Mouse (Mus musculus): ENCODE results near the gene Ascc3.

Ascc3 gene

DNA sequence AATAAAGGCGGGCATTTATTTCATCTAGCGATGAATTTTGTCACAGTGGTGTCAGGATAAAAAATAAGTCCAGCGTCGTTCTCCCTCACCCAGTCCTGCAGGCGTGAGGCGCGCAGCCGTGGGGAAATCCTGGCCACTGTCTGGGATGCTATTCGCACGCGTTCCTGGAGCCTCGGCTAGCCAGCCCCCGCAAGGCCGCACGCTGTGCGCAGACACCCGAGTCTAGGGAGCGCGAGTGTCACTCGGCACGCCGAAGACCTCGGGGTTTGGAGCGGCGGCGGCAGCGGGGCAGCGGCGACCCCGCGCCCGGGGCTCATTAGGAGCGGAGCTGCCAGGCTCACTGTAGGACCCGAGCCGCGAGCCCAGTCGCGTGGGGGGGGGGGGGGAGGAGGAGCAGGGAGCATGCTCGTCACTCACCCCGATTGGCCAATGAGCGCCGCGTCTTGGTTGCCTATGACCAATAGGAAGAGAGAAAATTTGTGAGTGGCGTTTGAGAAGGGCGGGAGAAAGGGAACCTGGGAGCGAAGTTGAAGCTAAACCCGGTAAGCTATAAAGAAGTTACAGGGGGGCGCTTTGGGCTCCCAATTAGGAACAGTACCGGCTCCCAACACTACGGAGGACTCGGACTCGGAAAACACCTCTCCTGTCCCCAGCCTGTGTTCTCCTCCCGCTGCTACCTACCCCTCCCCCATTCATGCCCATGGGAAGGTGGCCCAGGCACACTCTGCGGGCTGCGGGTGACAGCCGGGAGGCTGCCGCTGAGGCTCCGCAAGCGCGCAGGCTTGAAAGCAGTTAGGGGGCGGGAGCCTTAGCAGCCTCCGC lies 301.9 kb downstream of the Ascc3 start, which contains the start of gene Sim1:
Gene Sim1, plus strand, starts transcription at position 585 of the 822 bp plus-strand sequence.
- no peak for DNase-seq (ENCODE audit: low read depth, low spot score)

- DNase-seq (ENCODE audit: low read depth, low spot score) = no peak
Measured at GRCm38 (mm10) chr10:50895091-50895790, 302.8 kb downstream of the Ascc3 start.

DNA sequence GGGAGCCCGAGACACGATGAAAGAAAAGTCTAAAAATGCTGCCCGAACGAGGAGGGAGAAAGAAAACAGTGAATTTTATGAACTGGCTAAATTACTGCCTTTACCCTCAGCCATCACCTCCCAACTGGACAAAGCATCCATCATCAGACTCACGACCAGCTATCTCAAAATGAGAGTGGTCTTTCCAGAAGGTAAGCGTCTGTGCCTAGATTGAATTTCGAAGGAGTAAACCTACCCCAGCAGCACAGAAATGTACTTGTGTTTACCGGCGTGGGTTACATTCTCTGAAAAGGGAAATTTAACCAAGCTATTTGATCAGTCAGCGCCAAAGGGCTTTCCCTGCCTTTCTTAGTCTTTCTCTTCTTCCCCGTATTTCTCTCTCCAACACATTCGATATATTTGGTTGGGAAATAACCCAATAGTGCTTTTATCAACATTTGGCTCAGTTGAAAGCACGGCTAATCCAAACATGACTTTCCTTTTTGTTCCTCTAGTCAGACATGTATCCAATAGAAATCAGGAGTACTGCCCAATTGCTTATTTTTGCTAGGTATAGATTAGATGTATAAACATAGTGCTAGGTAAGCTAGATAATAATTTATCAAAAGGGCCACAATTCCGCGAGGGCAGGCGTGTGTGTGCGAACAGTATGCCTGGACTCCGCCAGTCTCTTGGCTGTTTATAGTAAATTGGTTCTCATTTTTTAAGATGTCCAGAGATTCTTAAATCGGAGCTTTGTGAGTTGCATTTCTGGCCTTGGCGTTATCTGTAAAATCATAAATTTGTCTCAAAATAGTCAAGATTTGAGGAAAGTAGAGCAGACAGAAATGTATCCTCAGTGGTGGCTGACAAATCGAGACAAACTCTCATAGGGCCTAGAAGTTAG lies 303.7 kb downstream of the Ascc3 start:
- DNase-seq (ENCODE audit: low read depth, low spot score) = no peak

GRCm38 (mm10) chr10:50896767-50897390 lies 304.4 kb downstream of the Ascc3 start:
- DNase-seq (ENCODE audit: low read depth, low spot score) = no peak

DNA sequence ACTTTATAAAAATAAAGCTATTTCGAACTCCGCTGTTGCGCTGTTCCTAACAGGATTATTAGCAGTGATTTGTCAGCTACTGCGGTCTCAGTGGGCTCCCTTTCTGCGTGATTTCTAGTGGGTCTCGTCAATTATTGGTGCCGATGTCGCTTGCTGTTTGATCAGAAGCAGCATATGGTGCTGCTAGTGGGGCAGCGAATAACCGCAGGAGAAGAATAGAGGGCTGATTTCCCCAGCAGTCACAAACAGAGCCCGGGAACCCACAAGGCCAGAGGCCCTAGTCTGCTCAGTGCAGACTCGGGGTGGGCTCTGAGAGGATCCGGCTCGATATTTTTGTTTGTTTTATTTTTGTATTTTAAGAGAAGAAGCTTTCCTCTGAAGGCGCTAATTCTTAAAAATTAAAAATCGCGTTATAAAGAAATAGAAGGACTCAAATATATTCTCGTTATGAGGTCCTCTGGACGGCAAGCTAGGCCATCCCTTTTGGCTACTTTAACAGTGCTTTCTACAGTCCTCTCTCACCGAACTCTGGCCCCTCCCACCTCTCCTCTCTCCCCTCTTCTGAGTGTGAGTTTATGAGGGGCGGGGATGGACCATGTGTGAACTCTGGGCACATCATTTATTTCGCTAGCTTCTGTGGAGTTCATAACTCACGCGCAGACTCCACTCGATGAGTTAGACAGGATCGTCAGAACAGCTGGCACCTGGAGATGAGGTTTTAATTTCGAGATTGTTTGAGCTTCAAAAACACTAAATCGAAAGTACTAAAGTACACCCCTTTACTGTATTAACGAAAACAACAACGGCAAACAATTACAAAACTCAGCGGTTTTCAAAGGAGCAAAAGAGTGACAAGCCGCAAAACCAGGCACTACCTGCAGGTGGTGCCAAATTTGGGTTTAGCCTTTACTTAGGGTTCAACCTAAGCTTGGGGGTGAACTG lies 305.3 kb downstream of the Ascc3 start:
- DNase-seq (ENCODE audit: low read depth, low spot score) = no peak

DNA sequence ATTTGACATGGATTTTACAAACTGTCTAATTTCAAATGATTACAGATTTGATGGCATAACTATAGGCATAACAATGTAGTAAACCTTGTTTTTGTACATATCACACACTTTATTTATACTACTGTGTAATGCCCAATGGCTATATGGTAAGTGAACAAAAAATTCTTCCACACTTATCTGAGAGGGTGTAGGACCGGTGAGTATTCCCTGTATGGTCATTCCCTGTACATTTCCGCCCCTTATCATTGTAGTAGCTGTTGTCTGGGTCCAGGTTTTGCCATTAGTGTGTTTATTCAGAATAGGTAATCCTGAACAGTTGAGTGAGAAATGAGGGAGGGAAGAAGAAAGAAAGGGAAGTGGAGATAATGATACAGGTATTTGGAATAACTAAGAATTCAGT lies 306.2 kb downstream of the Ascc3 start:
- no peak for DNase-seq (ENCODE audit: low read depth, low spot score)

DNA sequence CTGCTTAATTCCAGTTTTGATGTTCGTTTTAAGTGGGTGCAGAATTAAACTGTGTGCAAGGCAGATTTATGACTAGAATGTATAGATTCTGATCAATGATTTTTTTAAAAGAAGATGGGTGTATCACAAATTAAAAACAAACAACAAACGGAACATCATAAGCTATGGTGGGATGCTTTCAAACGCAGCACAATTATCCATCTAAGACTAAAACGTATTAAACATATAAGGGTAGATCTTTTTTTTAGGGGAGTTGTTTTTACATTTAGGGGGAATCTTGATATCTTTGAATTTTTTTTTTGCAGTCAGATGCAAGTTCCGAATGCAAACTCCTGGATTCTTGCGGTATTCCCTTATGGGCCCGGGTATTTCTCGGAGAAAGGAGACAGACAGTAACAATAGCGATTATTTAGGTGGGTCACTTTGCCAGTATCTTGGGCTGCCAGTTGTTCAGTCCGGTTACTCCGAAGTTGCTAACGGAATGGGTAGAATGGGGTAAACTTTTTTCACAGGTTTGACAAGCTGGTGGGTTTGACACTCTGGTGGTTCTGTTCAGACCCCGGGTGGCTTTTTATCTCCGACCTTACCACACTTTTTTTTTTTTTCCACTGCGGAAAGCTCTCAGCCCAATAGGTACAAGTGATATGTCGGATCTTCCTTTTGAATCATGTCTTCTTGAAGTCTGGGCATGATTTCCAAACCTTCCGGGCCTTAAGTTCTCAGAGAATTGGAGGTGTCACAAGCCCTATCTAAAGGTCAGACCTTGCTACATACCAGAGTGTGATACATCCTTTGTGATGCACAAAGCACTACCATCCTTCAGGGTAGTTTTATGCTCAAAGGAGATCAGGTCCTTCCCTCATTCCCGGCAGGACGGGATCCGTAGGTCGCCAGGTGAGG lies 307.6 kb downstream of the Ascc3 start:
- DNase-seq (ENCODE audit: low read depth, low spot score) = no peak
